Mouse (Mus musculus): ENCODE results near the gene Tekt3. TPM values are rescaled to one million over a fixed set of nuclear protein-coding genes. Genes with fewer than 3 reads are reported as not detected.
A peak's percentile ranks its signal among the peaks of the same experiment; 100 is the strongest.

Tekt3 gene
- polyA plus RNA-seq (2015; fragmentation: Nextera tagmentation; extraction: Ambion mirVana): not detected in 2 replicates

DNA sequence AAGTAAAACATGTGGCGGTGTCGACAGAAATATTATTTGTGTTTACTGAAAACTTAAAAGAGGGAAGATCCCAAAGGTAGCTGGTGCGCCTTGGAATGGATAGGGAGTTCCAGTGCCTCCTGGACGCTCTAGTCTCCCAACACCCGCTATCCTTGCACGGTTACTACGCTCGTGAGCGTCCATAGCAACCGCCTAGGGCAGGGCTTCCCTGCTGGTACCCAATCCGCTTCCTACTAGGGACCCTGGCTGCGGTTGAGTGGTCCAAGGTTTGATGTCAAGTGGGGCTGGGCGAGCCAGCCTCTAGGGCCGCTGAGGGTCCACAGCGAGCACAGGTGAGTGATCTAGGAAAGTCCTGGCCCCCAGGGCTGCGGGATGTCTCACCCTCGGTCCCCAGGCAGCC lies at the start of gene Tekt3:
Tekt3 (plus strand) TSS at position 209 of the 400 bp plus-strand sequence.
- H3K36me3 ChIP-seq (replicated peaks): no peaks in the 10 kb centered on the region
- H3K4me2 ChIP-seq: peak within 1 kb of the TSS; percentile 21
- H3K9me3 ChIP-seq: no peaks in the 10 kb centered on the region
- no peaks in the 10 kb centered on the region for H3K27me3 ChIP-seq (replicated peaks)
- H3K4me3 ChIP-seq: no peak within 1 kb of the TSS
- H3K9ac ChIP-seq: no peak within 1 kb of the TSS
- H3K27ac ChIP-seq: no peak within 1 kb of the TSS
- 11% methylated on average over 17 of the region's 17 CpGs for WGBS
- H3K4me1 ChIP-seq: peaks cover 4% of the 10 kb centered on the region; the same call in 1 of the 2 replicates
- no peak for ATAC-seq (replicated peaks)

DNA sequence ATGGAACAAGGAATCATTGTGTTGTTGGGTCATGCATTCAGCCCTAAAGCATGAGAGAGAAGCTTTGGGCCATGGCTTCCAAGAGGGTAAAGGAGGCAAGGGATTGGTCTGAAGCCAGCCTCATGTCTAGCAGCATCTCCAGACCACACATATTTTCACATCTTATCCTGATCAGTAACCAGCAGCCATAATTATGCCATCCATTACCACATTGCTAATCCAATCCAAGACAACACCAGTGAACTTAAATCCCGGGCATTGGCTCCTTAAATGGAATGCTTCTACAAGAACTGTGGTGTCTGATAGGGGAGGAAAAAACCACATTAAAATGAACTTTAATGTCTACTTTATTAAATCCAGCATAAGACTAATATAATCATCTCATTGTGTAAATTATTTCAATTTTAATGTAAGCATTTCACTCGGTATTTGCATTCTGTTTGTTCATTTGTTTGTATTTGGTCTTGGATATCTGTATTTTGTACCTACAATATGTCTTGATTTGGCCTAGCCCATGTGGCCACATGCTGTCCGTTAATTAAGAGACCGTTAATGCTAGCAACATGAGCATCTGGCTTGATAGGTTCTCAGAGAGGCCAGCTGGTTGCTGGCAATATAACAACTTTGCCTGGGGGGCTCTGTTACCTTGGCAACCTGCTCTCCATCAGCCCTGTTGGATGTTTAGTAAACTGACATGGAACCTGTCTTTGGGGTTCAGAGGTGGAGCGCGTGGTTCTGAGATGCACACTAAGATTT lies 43.9 kb upstream of the Tekt3 start:
- no peaks in the 10 kb centered on the region for H3K36me3 ChIP-seq (replicated peaks)
- H3K9ac ChIP-seq: no peak overlapping the region
- no peaks in the 10 kb centered on the region for H3K27me3 ChIP-seq (replicated peaks)
- H3K4me1 ChIP-seq: peaks cover 13% of the 10 kb centered on the region; the same call in 1 of the 2 replicates
- 56% methylated on average over 6 of the region's 6 CpGs for WGBS
- ATAC-seq (replicated peaks): no peak
- no peaks in the 10 kb centered on the region for H3K9me3 ChIP-seq
- no peak overlapping the region for H3K4me3 ChIP-seq
- H3K4me2 ChIP-seq: no peak overlapping the region
- H3K27ac ChIP-seq: 0 out of 2 replicates have a peak overlapping the region, but pooled peaks have one; percentile 27

DNA sequence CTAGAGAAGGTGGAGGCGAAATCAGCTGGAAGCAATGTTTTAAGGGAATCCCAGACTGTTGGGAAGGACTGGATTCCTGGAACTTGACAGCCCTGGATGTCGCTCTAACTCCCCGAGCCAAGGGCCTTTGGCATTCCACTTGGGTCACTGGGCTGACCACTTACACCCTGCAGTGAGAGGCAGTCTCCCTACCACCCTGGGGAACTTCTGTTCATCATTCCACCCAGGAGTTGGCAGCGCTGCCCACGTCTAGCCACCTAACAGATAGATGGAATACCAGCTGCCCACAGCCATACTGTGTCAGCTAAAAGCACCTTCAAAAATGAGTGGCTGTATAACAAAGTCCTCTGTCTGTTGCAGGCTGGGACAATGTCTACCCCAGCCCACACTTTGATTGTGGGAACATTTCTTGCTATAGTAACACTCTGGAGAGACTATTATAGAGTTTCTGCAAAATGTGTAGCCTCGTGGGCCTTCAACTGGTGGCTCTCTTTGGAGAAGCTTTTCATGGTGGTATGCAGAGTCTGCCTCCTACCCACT lies 43.3 kb upstream of the Tekt3 start:
- no peak overlapping the region for H3K9ac ChIP-seq
- no peak overlapping the region for H3K4me2 ChIP-seq
- no peaks in the 10 kb centered on the region for H3K36me3 ChIP-seq (replicated peaks)
- WGBS: 76% methylated on average over 6 of the region's 6 CpGs
- H3K4me3 ChIP-seq: no peak overlapping the region
- no peaks in the 10 kb centered on the region for H3K9me3 ChIP-seq
- peaks cover 13% of the 10 kb centered on the region; the same call in 1 of the 2 replicates for H3K4me1 ChIP-seq
- no peaks in the 10 kb centered on the region for H3K27me3 ChIP-seq (replicated peaks)
- 0 out of 2 replicates have a peak overlapping the region, but pooled peaks have one; percentile 27 for H3K27ac ChIP-seq
- no peak for ATAC-seq (replicated peaks)

DNA sequence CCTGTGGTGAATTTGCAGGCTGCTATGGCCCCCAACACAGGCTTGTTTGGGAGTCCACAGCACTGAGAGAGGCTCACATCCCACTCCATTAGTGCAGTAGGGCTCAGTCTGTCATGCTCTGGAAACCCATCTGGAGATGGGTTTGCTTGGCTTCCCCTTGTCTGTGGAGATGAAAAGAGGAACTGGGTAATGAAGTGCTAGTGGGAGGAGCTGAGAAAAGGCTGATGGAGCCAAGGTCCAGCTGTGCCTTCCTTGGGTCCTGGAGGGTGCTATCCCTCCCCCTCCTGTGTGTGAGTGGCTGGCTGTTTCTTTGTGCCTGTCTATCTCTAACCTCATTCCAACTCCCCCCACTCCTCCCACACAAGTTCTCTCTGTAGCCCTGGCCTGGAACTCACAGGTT lies 40.8 kb upstream of the Tekt3 start:
- Histone ChIP-seq H3K27me3 (replicated peaks) (no peaks in the 10 kb centered on the region), H3K36me3 (replicated peaks) (no peaks in the 10 kb centered on the region), H3K9ac (no peak overlapping the region), H3K4me1 (peaks cover 13% of the 10 kb centered on the region; the same call in 1 of the 2 replicates), H3K9me3 (no peaks in the 10 kb centered on the region), H3K27ac (no peak overlapping the region), H3K4me3 (no peak overlapping the region), H3K4me2 (no peak overlapping the region)
- no peak for ATAC-seq (replicated peaks)

DNA sequence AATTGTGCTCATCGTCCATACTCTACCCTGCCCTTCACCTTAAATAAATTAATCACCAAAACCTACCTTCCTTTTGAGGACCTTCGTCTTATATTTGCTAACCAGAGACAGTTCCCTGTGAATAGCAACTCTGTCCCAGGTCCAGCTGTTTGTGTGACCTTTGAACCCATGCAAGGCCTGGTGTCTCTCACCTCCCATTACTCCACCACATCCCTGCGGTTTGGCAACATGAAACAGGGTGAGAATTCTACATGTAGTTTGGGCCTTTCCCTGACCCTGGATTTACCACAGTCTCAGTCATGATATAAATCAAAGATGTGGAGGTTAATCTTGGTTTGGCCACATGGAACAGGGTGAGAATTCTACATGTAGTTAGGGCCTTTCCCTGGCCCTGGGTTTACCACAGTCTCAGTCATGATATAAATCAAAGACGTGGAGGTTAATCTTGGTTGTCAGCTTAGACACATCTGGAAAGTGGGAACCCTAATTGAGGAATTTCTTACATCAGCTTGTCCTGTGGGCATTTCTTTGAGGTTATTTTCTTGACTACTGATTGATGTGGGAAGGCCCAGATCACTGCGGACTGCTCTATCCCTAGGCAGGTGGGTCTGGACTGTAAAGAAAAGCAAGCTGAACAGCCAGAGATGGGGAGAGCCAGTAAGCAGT lies 40.2 kb upstream of the Tekt3 start:
- WGBS: 80% methylated on average over 5 of the region's 5 CpGs
- Histone ChIP-seq H3K36me3 (replicated peaks) (no peaks in the 10 kb centered on the region), H3K27ac (no peak overlapping the region), H3K27me3 (replicated peaks) (no peaks in the 10 kb centered on the region), H3K4me2 (no peak overlapping the region), H3K4me1 (peaks cover 13% of the 10 kb centered on the region; the same call in 1 of the 2 replicates), H3K9me3 (no peaks in the 10 kb centered on the region), H3K9ac (no peak overlapping the region), H3K4me3 (no peak overlapping the region)
- ATAC-seq (replicated peaks): no peak

DNA sequence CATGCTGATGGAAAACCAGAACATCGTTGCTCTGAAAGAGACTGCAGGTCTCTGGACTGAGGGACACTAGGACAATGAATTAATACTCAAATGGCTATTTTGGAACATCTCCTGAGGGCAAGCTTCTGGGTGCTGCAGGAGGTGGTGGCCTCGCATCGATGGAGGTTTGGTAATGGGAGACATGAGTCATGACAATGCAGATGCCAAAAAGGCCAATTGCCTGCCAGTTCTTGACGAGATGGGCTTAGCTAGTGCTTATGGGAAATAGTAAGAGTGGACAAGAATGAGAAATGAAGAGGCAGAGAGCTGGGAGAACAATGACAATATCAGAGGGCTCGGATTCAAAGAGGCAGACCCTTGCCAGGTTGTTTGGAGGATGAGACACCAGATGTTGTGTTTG lies 38.0 kb upstream of the Tekt3 start:
- 84% methylated on average over 5 of the region's 5 CpGs for WGBS

DNA sequence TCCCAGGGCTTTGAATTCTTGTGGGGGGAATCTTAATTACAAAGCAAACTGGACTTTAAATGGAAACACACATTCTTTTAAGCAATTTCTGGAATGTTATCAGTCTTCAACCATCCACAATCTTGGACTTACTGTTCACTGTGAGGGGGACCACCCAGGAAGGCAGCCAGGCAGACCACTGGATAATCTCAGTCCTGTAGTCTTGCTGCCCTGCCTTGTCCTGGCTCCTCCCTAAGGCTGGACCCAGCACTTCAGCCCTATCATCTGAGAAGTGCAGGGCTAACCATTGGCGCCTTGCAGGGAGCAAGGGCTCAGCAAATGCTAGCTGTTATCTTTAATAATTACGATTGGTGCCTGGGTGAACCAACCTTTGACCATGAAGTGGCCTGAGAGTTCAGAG lies 37.3 kb upstream of the Tekt3 start:
- WGBS: 75% methylated on average over 2 of the region's 2 CpGs
- no peak overlapping the region for H3K4me3 ChIP-seq
- H3K9me3 ChIP-seq: no peaks in the 10 kb centered on the region
- no peak for ATAC-seq (replicated peaks)
- H3K4me1 ChIP-seq: peaks cover 4% of the 10 kb centered on the region; the same call in 1 of the 2 replicates
- H3K9ac ChIP-seq: no peak overlapping the region
- H3K27me3 ChIP-seq (replicated peaks): no peaks in the 10 kb centered on the region
- H3K4me2 ChIP-seq: no peak overlapping the region
- no peaks in the 10 kb centered on the region for H3K36me3 ChIP-seq (replicated peaks)
- H3K27ac ChIP-seq: no peak overlapping the region

More for the DNA sequence above, 38.0 kb upstream of the Tekt3 start:
- H3K4me3 ChIP-seq: no peak overlapping the region
- no peak overlapping the region for H3K9ac ChIP-seq
- no peaks in the 10 kb centered on the region for H3K27me3 ChIP-seq (replicated peaks)
- H3K4me1 ChIP-seq: peaks cover 9% of the 10 kb centered on the region; the same call in 1 of the 2 replicates
- H3K27ac ChIP-seq: no peak overlapping the region
- H3K4me2 ChIP-seq: no peak overlapping the region
- H3K9me3 ChIP-seq: no peaks in the 10 kb centered on the region
- no peaks in the 10 kb centered on the region for H3K36me3 ChIP-seq (replicated peaks)
- no peak for ATAC-seq (replicated peaks)

DNA sequence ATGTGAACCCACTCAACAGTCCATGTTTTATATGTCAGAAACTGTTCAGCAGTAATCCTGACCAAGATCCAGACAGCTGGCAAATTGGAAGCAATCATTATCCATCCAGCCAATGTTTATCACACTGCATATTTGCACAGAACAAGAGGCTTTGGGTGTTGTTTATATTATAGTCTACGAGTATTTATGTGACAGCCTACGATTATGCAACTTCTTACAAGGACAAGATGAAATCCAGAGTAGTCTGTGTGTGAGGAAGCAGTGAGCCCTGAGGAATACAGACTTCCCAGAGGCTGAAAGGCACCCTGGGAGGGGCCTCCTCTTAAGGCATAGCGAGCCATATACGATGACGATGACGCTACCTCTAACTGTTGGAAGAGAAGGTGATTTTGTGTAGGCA lies 36.0 kb upstream of the Tekt3 start:
- no peaks in the 10 kb centered on the region for H3K36me3 ChIP-seq (replicated peaks)
- H3K9me3 ChIP-seq: no peaks in the 10 kb centered on the region
- no peak overlapping the region for H3K4me2 ChIP-seq
- H3K9ac ChIP-seq: no peak overlapping the region
- H3K4me1 ChIP-seq: no peaks in the 10 kb centered on the region
- no peaks in the 10 kb centered on the region for H3K27me3 ChIP-seq (replicated peaks)
- 92% methylated on average over 6 of the region's 6 CpGs for whole genome bisulfite sequencing
- ATAC-seq (replicated peaks): no peak
- no peak overlapping the region for H3K4me3 ChIP-seq
- H3K27ac ChIP-seq: no peak overlapping the region

DNA sequence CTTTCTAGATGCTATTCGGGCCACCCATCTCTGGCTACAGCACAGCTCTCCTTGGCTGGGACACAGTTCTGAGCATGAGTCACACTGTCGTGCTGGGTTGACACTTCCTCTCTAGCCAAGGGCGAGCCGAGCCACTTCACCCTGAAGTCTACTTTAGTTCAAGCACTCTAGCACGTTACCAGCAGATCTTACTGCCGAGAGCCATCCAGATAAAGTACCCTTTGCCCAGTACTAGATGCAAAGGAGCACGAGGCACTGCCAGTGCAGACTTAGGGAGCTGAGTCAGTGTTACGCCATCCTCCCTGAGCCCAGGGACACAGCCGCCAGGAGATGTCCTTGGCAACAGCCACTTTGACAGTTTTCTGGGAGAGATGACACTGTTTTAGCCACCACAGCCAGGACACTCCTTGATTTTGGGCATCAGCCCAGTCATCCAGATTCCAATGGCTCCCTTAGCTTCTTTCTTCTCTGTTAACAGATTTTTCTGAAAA lies 34.8 kb upstream of the Tekt3 start:
- H3K4me2 ChIP-seq: no peak overlapping the region
- no peak overlapping the region for H3K9ac ChIP-seq
- WGBS: 80% methylated on average over 9 of the region's 9 CpGs
- no peaks in the 10 kb centered on the region for H3K36me3 ChIP-seq (replicated peaks)
- no peak for ATAC-seq (replicated peaks)
- H3K4me1 ChIP-seq: no peaks in the 10 kb centered on the region
- H3K9me3 ChIP-seq: no peaks in the 10 kb centered on the region
- H3K27ac ChIP-seq: no peak overlapping the region
- H3K27me3 ChIP-seq (replicated peaks): no peaks in the 10 kb centered on the region
- no peak overlapping the region for H3K4me3 ChIP-seq

DNA sequence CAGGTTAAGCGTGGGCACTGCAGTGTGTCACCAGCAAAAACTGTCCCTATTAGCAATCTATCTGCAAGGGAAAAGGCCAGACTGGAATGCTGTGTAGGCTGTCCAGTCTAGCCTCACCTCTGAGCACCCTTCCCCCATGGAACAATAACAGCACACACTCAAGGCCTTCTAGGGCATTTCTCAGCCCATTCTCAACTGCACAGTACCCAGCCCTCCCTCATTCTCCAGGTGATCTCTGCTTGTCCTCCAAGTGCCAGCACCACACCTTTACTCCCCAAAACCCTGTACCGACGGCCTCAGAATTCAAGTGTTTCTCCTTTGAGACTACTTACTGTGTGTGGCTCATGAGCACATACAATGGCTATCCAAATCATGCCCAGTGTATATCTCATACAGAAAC lies 33.3 kb upstream of the Tekt3 start:
- WGBS: 98% methylated on average over 3 of the region's 3 CpGs
- H3K4me1 ChIP-seq: no peaks in the 10 kb centered on the region
- no peak overlapping the region for H3K4me3 ChIP-seq
- no peak overlapping the region for H3K27ac ChIP-seq
- H3K27me3 ChIP-seq (replicated peaks): no peaks in the 10 kb centered on the region
- no peak overlapping the region for H3K9ac ChIP-seq
- H3K4me2 ChIP-seq: no peak overlapping the region
- no peaks in the 10 kb centered on the region for H3K36me3 ChIP-seq (replicated peaks)
- H3K9me3 ChIP-seq: no peaks in the 10 kb centered on the region
- ATAC-seq (replicated peaks): no peak

DNA sequence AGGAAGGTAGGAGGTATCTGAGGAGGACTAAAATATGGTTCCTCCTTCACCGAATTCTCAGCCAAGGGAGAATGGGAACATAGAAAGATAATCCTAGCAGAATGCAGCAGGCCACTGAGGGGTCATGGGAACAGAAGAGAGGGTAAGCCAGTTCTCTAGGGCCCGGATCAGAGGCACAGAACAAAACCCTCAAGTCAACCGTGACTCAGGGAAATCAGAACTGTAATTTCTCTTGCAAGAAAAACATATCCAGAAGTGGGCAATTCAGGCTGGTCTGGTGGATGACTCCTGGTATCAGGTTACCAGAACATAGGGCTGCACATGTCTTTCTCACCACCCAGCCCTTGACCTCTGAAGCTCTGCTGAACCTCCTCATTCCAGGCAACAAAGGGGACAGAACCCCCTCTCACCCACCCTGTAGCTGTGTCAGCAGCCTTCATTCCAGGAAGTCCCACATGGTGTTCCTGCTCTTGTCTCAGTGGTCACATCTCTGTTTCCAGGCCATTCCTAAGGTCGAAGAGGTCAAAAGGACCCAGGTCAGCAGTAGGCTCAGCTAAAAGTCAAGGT lies 32.2 kb upstream of the Tekt3 start:
- H3K27me3 ChIP-seq (replicated peaks): no peaks in the 10 kb centered on the region
- WGBS: 54% methylated on average over 4 of the region's 4 CpGs
- no peak overlapping the region for H3K27ac ChIP-seq
- H3K9me3 ChIP-seq: no peaks in the 10 kb centered on the region
- no peak overlapping the region for H3K4me2 ChIP-seq
- no peak overlapping the region for H3K4me3 ChIP-seq
- no peaks in the 10 kb centered on the region for H3K36me3 ChIP-seq (replicated peaks)
- no peaks in the 10 kb centered on the region for H3K4me1 ChIP-seq
- no peak for ATAC-seq (replicated peaks)
- no peak overlapping the region for H3K9ac ChIP-seq

DNA sequence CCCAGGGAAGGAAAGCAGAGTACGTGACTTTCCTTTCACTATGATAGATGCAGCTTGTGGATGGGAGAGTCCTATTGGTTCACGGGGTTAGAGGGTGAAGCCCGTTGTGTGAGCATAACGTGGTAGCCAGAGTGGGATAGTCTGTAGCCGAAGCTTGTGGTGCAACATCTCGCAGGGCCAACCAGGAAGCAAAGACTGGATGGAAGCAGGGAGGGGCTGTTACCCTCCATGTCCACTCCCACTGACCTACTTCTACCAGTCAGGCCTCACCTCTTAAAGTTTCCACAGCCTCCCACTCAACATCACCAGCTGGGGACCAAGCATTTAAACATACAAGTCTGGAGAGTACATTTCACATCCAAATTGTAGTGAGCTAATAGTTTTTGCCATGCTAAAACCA lies 31.7 kb upstream of the Tekt3 start:
- WGBS: 94% methylated on average over 6 of the region's 6 CpGs
- no peaks in the 10 kb centered on the region for H3K27me3 ChIP-seq (replicated peaks)
- no peak overlapping the region for H3K9ac ChIP-seq
- no peaks in the 10 kb centered on the region for H3K36me3 ChIP-seq (replicated peaks)
- no peaks in the 10 kb centered on the region for H3K9me3 ChIP-seq
- H3K4me2 ChIP-seq: no peak overlapping the region
- no peaks in the 10 kb centered on the region for H3K4me1 ChIP-seq
- ATAC-seq (replicated peaks): no peak
- H3K27ac ChIP-seq: no peak overlapping the region
- no peak overlapping the region for H3K4me3 ChIP-seq
